Mouse (Mus musculus) cerebellum, adult 8-10 months (tissue): Measurements from ENCODE around the gene Mfap4.

Experiments
- DNase-seq: peaks from one replicate; pipeline ENCODE4 v3.0.0; 2022

Gene Mfap4

DNA sequence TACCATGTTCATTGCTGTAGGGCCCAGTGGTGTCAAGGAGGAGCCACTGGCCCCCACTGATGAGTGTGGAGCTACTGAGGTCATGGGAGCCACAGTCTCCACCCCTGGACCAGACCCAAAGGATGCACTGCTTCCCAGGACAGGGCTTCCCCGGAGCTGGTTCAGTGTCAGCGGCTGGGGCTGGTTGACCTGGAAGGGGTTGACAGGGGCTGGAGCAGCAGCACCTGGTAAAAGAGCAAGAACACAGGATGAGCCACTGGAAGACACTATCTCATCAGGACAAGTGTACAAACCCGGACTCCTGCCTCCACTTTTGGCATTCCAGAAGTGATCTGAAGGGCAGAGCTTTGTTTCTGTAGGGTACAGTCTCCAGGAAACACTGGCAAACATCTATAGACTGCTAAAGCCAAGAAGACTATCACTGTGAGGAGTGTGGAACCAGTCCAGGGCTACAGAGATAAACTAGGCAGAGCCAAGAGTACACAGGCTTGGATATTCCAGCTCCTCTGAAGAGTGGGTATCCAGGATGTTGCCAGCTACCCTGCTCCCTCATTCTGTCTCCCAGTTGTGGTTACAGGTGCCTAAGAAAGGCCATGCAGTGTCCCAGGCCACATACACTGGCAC lies 34.4 kb downstream of the Mfap4 start:
- no peak for DNase-seq

DNA sequence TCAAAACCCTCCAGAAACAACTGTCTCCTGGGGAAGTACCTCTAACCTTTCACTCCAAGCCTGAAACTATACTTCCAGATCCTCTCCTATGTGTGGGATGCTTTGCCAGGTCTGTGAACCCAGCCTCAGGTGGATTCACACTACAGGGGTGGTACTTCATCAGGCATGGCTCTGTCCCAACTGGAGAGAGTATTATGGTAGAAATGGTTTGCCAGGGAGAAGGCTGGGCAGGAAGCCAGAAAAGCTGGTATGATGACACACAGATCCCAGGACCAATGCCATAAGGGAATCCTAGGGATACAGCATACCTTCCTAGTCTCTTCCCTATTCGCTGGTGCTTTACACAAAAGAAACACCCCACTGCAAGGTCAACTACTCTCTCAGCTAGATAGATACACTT lies 41.6 kb downstream of the Mfap4 start:
- DNase-seq = peak; percentile 89

DNA sequence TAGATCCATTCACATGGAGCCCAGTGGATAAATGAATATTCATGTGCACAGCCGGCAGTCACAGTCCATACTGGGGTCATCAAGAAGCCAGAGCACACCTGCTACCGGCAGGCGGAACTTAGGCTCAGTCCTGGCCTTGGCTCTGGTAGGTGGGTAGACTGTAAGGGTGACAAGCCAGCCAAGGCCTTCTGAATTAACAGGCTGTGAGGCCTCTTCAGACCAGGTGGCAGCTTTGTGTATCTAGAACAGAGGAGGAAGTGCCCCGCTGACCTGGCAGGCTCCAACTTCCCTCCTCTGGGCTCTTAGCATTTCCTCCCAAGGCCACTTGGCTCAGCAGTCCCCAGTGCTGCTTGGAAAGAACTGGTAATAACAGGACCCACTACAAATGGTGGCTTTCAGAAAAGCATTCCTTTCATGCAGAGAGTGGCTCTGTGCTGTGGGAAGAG lies 44.1 kb downstream of the Mfap4 start:
- peak; percentile 77 for DNase-seq

DNA sequence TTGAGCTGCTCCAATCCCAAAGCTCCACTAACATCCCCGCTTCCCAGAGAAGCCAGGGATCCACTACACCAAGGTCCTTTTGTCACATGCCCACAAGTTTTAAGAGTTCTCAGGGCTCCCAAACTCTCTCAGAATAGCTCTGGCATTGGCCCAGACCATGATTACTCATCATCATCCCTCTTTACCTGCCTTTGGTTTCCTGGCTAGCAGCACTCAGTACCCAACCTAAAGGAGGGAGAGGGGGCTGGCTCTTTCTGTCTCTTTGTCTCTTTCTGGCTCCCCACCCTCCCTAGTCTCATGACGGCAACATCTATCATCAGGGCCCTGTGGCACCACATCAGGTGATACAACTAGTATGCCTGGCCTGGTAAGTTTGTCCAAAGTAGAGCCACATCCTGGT lies 47.6 kb downstream of the Mfap4 start:
- no peak for DNase-seq

DNA sequence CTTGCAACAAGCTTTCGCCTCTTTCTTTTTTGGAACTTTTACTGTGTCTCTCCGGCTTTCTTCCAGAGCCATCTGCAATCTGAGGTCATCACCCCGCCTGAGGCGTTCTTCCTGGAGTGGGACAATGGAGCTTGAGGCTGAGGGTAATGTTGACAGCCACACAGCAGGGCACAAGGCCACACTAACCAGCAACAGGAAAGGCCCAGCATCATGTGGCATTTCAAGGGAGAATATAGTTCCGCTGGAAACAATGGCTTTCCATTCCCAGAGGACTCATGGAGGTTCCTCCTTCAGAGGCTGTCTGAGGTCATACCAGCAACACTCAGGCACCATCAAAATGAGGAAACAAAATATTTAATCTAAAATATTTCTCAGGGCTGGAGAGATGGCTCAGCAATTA lies 48.3 kb downstream of the Mfap4 start:
- DNase-seq = no peak

DNA sequence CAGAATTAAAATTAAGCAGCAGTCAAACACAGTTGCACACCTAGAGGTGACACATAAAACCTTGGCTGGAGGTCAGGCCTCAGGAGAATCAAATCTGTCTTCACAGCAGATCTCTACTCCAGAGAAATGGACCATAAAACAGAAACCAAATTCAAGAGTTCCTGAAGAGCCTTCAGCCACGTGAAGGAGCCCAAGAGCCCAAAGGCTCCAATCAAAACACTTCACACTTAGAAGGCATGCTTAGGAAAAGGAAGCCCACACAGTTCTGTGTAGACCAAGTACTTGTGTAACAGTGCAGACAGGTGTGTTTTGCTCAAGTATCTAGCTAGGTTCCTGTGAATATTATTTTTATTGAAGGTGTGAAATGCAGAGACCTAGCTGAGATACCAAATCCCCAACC lies 50.3 kb downstream of the Mfap4 start:
- DNase-seq = no peak

DNA sequence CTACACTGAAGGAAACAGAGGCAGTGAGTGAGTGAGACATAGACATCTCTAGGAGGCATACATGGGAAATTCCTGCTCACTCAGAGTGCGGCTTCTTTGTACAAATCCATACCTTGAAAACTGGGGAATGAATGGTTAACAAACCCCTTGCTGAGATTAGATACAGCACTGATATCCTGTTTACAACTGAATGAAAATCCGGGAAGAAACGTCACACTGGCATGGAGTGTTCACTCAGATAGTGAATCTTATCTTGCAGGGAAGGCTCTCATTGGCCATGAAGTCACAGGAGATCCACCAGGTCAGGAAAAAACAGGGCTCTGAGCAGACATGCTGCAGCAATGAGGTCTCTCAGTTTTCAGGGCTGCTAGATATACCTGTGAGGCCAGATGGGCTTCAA lies 51.7 kb downstream of the Mfap4 start:
- DNase-seq = no peak

DNA sequence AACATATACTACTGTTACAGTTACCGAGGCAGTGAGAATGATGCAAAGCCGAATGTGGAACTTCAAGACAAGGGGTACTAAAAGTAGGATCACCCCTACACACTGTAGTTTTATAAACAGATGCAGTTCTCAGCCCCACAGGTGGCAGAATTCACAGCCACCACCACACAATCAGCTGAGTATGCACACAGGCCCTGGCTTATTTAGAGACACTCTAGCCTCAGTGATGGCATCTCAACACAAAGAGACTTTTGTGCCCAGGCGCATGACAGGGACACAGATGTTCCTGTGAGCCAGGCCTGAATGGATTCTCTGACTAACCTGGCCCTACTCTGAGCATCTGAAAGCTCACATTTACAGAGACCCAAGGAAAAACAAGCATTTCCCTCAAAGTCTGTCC lies 52.1 kb downstream of the Mfap4 start:
- DNase-seq = no peak
